Mouse (Mus musculus): Measurements from ENCODE around the gene Banf2.

The Banf2 gene

GRCm38 (mm10) chr2:144032664-144033063 lies at the start of gene Banf2:
Gene Banf2 (plus strand): TSS chr2:144033059.
- no peak for DNase-seq (ENCODE audit: low read depth, low spot score)

- no peak for DNase-seq (ENCODE audit: low read depth, low spot score)
Observed at GRCm38 (mm10) chr2:143983482-143983881, 49.4 kb upstream of the Banf2 start.

GRCm38 (mm10) chr2:143987485-143987884 lies 45.4 kb upstream of the Banf2 start:
- DNase-seq (ENCODE audit: low read depth, low spot score) = no peak

- no peak for DNase-seq (ENCODE audit: low read depth, low spot score)
Observed at GRCm38 (mm10) chr2:143988016-143988415, 44.8 kb upstream of the Banf2 start.

- DNase-seq (ENCODE audit: low read depth, low spot score) = no peak
Observed at GRCm38 (mm10) chr2:143990997-143991396, 41.9 kb upstream of the Banf2 start.

- no peak for DNase-seq (ENCODE audit: low read depth, low spot score)
Observed at GRCm38 (mm10) chr2:143991964-143992672, 40.7 kb upstream of the Banf2 start.

GRCm38 (mm10) chr2:143992977-143993376 lies 39.9 kb upstream of the Banf2 start:
- DNase-seq (ENCODE audit: low read depth, low spot score) = no peak

- no peak for DNase-seq (ENCODE audit: low read depth, low spot score)
Observed at GRCm38 (mm10) chr2:144002229-144002984, 30.5 kb upstream of the Banf2 start.

GRCm38 (mm10) chr2:144003544-144003943 lies 29.3 kb upstream of the Banf2 start:
- DNase-seq (ENCODE audit: low read depth, low spot score) = no peak

- no peak for DNase-seq (ENCODE audit: low read depth, low spot score)
Observed at GRCm38 (mm10) chr2:144005166-144005955, 27.5 kb upstream of the Banf2 start.

GRCm38 (mm10) chr2:144006686-144007085 lies 26.2 kb upstream of the Banf2 start:
- DNase-seq (ENCODE audit: low read depth, low spot score) = no peak

GRCm38 (mm10) chr2:144007211-144007610 lies 25.6 kb upstream of the Banf2 start:
- DNase-seq (ENCODE audit: low read depth, low spot score) = no peak

GRCm38 (mm10) chr2:144009081-144009480 lies 23.8 kb upstream of the Banf2 start:
- no peak for DNase-seq (ENCODE audit: low read depth, low spot score)

GRCm38 (mm10) chr2:144009551-144010281 lies 23.1 kb upstream of the Banf2 start:
- no peak for DNase-seq (ENCODE audit: low read depth, low spot score)

- DNase-seq (ENCODE audit: low read depth, low spot score) = no peak
Observed at GRCm38 (mm10) chr2:144010282-144011044, 22.4 kb upstream of the Banf2 start.

- DNase-seq (ENCODE audit: low read depth, low spot score) = peak; percentile 98
Observed at GRCm38 (mm10) chr2:144011080-144011551, 21.7 kb upstream of the Banf2 start, which contains the start of gene Rrbp1. Gene Rrbp1 (minus strand): TSS chr2:144011263.

- DNase-seq (ENCODE audit: low read depth, low spot score) = no peak
Observed at GRCm38 (mm10) chr2:144014051-144014450, 18.8 kb upstream of the Banf2 start.

GRCm38 (mm10) chr2:144014481-144014880 lies 18.4 kb upstream of the Banf2 start:
- no peak for DNase-seq (ENCODE audit: low read depth, low spot score)

GRCm38 (mm10) chr2:144015861-144016260 lies 17.0 kb upstream of the Banf2 start:
- DNase-seq (ENCODE audit: low read depth, low spot score) = no peak

- no peak for DNase-seq (ENCODE audit: low read depth, low spot score)
Observed at GRCm38 (mm10) chr2:144019971-144020370, 12.9 kb upstream of the Banf2 start.

GRCm38 (mm10) chr2:144022441-144022840 lies 10.4 kb upstream of the Banf2 start:
- DNase-seq (ENCODE audit: low read depth, low spot score) = no peak
